Mouse (Mus musculus): ENCODE measurements at regions not wholly inside any gene's neighbourhood (a gene's known extent, or its start where the extent isn't known, plus 50 kb on each side); places are given as distances from the start of the nearest gene placed in this dataset.
"Not testable (repeated sequence)": the region's sequence is repeated elsewhere in the genome, so short reads cannot be mapped to it uniquely, and the experiment has no call there.

GRCm38 (mm10) chr15:8766208-8766607, 55.6 kb upstream of the Slc1a3 start:
- not testable (repeated sequence) for DNase-seq

GRCm38 (mm10) chr15:8761741-8762271, 51.2 kb upstream of the Slc1a3 start:
- DNase-seq: no peak

- DNase-seq: no peak
Observed at GRCm38 (mm10) chr15:8761132-8761531, 50.6 kb upstream of the Slc1a3 start.
